Mouse (Mus musculus) gastrocnemius, adult 8-10 months (tissue): Measurements from ENCODE around the gene B4gat1. TPM values are rescaled to one million over a fixed set of nuclear protein-coding genes. Genes with fewer than 3 reads are reported as not detected.
A peak's percentile ranks its signal among the peaks of the same experiment; 100 is the strongest.
"Not testable (repeated sequence)": the region's sequence is repeated elsewhere in the genome, so short reads cannot be mapped to it uniquely, and the experiment has no call there.

Experiments
- DNase-seq, 2 experiments: peaks; one replicate each; pipeline ENCODE4 v3.0.0; 2022; ENCODE audit warnings: low spot score in 2 of 2
- total RNA-seq, 4 experiments: library from RNA; stranded (reverse); gene quantifications; 2 replicates each; pipeline ENCODE4 v1.2.4; 2022

B4gat1 gene
- total RNA-seq, 4 experiments from 2014 or later, result 16.0 to 23.1 (median 19.5) TPM

GRCm38 (mm10) chr19:5083961-5084833 is 45.6 kb downstream of the B4gat1 start:
- no peak for DNase-seq

- no peak for DNase-seq
Measured at GRCm38 (mm10) chr19:5084834-5085144, 46.2 kb downstream of the B4gat1 start.

GRCm38 (mm10) chr19:5085145-5085863 is 46.7 kb downstream of the B4gat1 start, which contains the start of gene Tmem151a:
TSS of gene Tmem151a (minus strand) at chr19:5085531.
- no peak for DNase-seq

GRCm38 (mm10) chr19:5086533-5086932 is 47.9 kb downstream of the B4gat1 start:
- DNase-seq, result not testable (repeated sequence)

- DNase-seq, result peak; percentile 88 to 91
Measured at GRCm38 (mm10) chr19:5087884-5088728, 49.5 kb downstream of the B4gat1 start, which contains the start of gene Yif1a. TSS of gene Yif1a (plus strand) at chr19:5088538.

GRCm38 (mm10) chr19:5089324-5089723 is 50.7 kb downstream of the B4gat1 start:
- no peak for DNase-seq

Other genes with a start within 250 kb of the B4gat1 start
- gene Rbm4, start 244.9 kb upstream of the B4gat1 start, total RNA-seq, result 10 to 100 TPM; 32.2 to 39.3 (median 33.5) TPM
- 10 to 100 TPM in 3 of 4 experiments, 1 to 10 TPM in 1; 8.7 to 14.3 (median 11.8) TPM for gene Gm21992, start 227.2 kb upstream of the B4gat1 start, total RNA-seq
- gene Rbm14, start 227.2 kb upstream of the B4gat1 start, total RNA-seq, result 1 to 10 TPM; 5.5 to 7.2 (median 6.5) TPM
- 10 to 100 TPM; 18.0 to 27.4 (median 22.5) TPM for gene Ccs, start 199.5 kb upstream of the B4gat1 start, total RNA-seq
- not detected for gene Ccdc87, start 199.5 kb upstream of the B4gat1 start, total RNA-seq
- gene Ctsf, start 183.7 kb upstream of the B4gat1 start, total RNA-seq, result 10 to 100 TPM; 26.2 to 36.7 (median 31.9) TPM
- gene Actn3, start 160.9 kb upstream of the B4gat1 start, total RNA-seq, result over 10,000 TPM in 2 of 4 experiments, 1,000 to 10,000 TPM in 2; 9,112 to 10,193 (median 10,010) TPM
- 1 to 10 TPM; 1.8 to 3.6 (median 2.6) TPM for gene Zdhhc24, start 160.2 kb upstream of the B4gat1 start, total RNA-seq
- gene Bbs1, start 132.2 kb upstream of the B4gat1 start, total RNA-seq, result 1 to 10 TPM; 1.1 to 3.3 (median 1.2) TPM
- 10 to 100 TPM; 12.5 to 14.3 (median 13.1) TPM for gene Dpp3, start 110.5 kb upstream of the B4gat1 start, total RNA-seq
- gene Peli3, start 95.7 kb upstream of the B4gat1 start, total RNA-seq, result 1 to 10 TPM; 2.7 to 3.8 (median 3.3) TPM
- gene Mrpl11, start 76.7 kb upstream of the B4gat1 start, total RNA-seq, result 10 to 100 TPM; 56.3 to 63.7 (median 60.7) TPM
- gene Npas4, start 48.5 kb upstream of the B4gat1 start, total RNA-seq, result under 1 TPM in 1 of 4 experiments, not detected in 3; 0.11 TPM
- gene Slc29a2, start 15.0 kb upstream of the B4gat1 start, total RNA-seq, result 1 to 10 TPM; 4.0 to 6.1 (median 4.3) TPM
- 1 to 10 TPM in 3 of 4 experiments, under 1 TPM in 1; 0.61 to 1.7 (median 1.4) TPM for gene AC124502.3, start 65 bp downstream of the B4gat1 start, total RNA-seq
- 10 to 100 TPM; 14.8 to 17.6 (median 16.4) TPM for gene Brms1, start 2.5 kb downstream of the B4gat1 start, total RNA-seq
- 1 to 10 TPM in 1 of 4 experiments, under 1 TPM in 3; 0.47 to 1.0 (median 0.75) TPM for gene Rin1, start 11.7 kb downstream of the B4gat1 start, total RNA-seq
- gene Cd248, start 29.3 kb downstream of the B4gat1 start, total RNA-seq, result 1 to 10 TPM; 5.2 to 8.9 (median 7.0) TPM
- gene Tmem151a, start 46.7 kb downstream of the B4gat1 start, total RNA-seq, result under 1 TPM in 1 of 4 experiments, not detected in 3; 0.12 TPM
- 10 to 100 TPM; 37.4 to 44.7 (median 39.8) TPM for gene Yif1a, start 49.7 kb downstream of the B4gat1 start, total RNA-seq
- gene Cnih2, start 59.7 kb downstream of the B4gat1 start, total RNA-seq, result not detected
- 100 to 1,000 TPM; 124 to 137 (median 131) TPM for gene Rab1b, start 68.2 kb downstream of the B4gat1 start, total RNA-seq
- gene Klc2, start 79.7 kb downstream of the B4gat1 start, total RNA-seq, result 10 to 100 TPM; 60.6 to 68.9 (median 64.0) TPM
- gene Pacs1, start 234.3 kb downstream of the B4gat1 start, total RNA-seq, result 1 to 10 TPM; 4.5 to 6.6 (median 5.4) TPM